Mouse (Mus musculus): ENCODE data around the gene Pnrc2.
A peak's percentile ranks its signal among the peaks of the same experiment; 100 is the strongest.

Gene Pnrc2

GRCm38 (mm10) chr4:135891539-135891938 is 17.9 kb upstream of the Pnrc2 start:
- DNase-seq, result no peak

DNA sequence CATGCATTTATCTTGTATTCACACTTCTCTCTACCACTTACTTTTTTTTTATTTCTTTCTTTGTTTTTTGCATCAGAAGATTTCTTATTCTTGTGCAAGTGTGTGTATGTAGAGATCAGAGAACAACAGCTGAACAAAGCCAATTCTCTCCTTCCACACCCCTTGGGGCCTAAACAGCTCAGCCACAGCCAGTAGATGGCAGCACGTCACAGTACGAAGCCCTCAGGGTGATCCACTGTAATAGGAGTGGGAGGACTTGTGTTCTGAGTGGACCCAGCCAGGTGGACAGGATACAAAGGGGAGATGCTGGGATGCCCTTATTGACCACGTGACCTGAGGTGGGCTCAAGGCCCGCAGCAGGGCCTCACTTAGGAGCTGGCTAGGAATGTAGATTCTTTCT is 16.2 kb upstream of the Pnrc2 start:
- peak; percentile 73 for DNase-seq

DNA sequence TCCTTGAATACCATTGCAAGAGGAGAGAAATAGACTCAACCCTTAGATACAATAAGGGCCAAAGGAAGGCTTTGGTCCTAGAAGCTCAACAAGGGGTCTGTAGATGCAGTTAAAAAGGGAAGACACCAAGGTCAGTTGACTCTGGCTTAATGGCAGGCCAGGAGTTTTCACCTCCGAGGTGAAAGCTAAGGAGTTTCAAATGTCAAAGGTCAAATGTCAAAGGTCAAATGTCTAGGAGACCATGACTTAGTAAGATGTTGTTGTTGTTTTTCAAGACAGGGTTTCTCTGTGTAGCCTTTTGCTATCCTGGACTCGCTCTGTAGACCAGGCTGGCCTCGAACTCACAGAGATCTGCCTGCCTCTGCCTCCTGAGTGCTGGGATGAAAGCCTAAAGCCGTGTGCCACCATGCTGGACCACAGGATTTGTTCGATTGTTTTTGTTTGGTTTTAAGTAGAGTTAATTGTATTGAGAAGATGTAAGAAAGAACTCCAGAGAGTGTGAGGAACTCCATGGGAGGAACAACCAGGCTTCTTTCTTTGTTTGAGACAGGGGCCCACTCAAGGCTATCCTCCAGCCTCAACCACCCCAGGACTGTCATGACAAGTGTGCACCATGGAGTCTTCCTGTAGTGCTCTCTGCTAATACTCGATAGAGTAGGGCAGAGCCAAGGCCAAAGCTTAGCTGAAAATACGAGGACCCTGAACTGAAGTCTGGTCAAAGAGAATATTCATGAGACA is 15.7 kb upstream of the Pnrc2 start:
- no peak for DNase-seq

DNA sequence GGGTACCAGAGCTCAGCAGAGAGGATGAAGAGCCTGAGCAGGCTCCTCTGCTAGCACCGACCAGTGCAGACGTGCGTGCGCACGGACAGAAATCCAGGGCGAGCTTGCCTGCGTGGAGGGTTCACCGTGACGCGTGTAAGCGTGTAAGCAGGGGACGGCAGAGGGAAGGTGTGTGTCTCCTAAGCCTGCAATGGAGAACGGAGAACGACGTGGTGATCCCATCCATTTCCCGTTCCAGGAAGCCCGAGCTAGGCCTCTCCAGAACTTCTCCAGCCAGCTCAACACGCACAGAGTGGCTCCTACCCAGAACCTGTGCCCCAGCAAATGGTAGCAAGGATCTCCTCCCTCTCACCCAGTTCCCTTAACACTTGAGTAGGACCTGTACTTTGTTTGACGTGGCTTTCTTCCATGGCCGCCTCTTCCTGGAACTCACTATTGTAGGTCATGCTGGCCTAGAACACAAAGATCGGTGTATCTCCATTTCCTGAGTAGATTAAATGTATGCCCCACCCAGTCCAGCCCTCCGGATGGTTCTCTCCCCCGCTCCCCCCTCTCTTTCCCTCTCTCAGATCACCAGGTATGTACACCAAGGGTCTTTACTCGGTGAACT is 14.9 kb upstream of the Pnrc2 start:
- no peak for DNase-seq

DNA sequence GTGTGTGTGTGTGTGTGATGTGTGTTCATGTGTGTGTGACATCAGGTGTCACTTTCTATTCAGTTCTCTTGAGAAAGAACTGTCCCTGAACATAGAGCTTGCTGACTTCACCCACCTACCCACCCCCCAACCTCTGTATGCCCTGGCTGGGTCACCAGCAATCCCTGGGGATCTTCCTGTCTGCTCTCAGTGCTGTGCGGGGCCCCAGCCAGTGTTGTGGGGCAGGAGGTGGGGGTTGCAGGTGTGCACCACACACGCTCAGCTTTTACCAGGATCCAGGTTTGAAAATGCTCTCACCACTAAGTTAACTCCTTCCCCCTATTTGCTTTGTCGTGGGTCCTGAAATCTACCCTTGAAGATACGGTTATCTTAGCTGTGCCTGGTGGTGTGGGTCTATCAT is 12.5 kb upstream of the Pnrc2 start:
- DNase-seq, result no peak

DNA sequence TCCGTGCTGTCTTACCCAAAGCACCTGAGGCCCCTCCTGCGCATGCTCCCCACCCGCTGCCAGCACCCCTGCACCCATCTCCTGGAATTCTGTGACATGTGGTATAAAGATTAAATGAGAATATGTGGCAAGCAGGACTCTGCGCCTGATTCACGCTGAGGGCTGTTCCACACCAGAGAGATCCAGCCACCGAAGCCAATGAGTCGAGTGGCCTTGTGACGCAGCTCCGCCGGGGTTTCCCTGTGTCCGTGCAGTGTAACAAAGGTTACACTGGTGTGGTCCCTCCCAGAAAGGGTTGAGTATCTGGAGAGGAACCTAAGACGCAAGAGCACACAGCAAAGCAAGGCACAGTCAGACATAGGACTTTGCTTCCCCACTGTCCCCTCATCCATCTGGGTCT is 12.0 kb upstream of the Pnrc2 start:
- no peak for DNase-seq

DNA sequence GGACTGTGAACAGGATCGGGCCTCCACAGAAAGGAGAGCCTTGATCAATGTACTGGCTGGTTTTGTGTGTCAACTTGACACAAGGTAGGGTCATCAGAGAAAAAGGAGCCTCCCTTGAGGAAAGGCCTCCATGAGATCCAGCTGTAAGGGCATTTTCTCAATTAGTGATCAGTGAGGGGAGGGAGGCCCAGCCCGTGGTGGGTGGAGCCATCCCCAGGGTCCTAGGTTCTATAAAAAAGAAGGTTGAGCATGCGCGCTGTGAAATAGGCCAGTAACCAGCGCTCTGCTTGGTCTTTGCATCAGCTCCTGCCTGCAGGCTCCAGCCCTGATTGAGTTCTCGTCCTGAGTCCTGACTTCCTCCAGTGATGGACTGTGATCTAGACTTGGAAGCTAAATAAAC is 10.9 kb upstream of the Pnrc2 start:
- no peak for DNase-seq

DNA sequence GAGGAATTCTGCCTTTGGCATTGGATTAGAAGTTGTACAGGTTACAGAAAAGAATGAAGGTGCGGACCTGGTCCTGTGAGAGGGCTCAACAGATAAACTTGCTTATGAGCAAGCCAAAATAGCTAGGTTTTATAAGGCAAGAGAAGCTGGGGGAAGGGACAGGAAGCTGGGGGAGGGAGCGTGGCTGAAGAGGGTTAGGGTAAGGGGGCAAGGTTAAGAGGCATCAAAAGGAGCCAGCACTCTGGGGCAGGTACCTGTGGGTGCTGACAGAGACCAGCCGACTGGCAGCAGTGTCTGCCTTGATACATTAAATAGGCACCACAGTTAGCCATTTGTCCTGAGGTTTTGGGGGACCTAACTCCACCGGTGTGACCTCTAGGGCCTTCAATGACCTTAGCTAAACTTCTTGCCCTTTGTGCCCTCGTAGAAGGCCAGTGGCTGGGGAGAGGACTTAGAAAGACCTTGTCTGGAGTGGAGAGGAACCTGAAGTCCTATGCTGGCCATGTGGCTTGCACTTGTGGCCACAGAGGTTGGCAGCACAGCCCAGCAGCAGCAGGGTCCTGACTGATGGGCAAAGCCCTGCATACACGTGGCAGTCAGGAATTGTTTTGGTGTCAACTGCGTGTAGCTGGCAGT is 10.3 kb upstream of the Pnrc2 start:
- DNase-seq, result no peak

DNA sequence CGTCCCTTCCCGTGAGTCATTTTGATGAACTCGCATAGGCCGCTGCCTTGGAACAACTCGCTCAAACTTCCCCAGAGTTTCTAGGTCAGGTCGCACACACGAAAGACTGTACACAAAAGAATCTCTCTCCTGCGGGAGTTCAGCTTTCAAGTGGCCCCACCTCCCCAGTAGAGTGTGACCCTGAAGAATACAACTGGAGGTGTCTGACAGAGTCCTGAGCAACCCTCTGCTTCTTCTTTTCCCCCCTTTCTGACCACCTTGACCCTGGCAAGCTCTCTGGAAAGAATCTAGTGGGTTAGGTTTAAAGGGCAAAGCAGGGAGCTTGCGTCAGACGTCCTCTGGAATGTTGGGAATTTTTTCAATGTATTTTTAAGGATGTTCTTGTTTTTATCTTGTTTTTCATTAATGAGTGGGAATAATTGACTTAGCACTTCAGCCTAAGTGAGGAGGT is 9.8 kb upstream of the Pnrc2 start:
- DNase-seq, result no peak

DNA sequence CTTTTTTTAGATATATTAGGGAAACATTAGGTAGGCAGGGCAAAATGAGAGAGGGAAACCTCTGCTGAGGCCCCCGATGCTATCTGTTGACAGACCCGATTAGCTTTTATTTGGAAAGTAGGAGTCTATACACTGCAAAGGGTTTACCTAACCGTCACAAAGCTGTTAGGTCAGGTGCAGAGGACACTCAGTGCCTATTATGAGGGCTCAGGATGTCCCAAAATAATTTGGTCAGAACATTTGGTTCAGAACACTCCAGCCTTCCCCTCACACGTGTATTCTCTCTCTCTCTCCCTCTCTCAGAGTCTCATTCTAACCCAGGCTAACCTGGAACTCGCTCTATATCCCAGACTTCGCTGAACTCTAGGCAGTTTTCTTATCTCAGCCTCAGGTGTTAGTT is 8.4 kb upstream of the Pnrc2 start:
- no peak for DNase-seq

- DNase-seq, result no peak
Observed at GRCm38 (mm10) chr4:135880576-135880975, 6.9 kb upstream of the Pnrc2 start.

GRCm38 (mm10) chr4:135880018-135880417 is 6.4 kb upstream of the Pnrc2 start:
- no peak for DNase-seq

- no peak for DNase-seq
Observed at GRCm38 (mm10) chr4:135879021-135879420, 5.4 kb upstream of the Pnrc2 start.

- DNase-seq, result no peak
Observed at GRCm38 (mm10) chr4:135877742-135878141, 4.1 kb upstream of the Pnrc2 start.

DNA sequence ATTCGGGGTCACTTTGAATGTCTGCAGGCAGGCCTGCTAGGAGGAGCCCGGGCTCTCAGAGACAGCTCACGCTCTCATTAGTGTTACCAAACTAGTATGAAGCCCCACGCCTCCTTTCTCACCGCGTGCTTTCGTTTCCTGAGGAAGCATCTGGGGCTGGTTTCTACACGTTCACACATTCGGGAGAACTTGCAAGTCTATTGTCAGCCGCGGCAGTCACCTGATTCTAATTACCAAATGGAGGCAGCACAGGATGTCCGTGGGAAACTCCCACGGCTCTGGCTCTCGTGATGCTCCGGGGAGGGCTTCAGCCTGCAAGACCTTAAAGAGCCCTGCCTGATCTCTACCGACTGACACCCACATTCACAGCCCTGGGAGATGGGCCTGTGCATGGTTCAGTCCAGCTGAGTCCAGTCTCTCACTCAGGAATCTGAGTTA is 3.0 kb upstream of the Pnrc2 start:
- peak; percentile 66 for DNase-seq

- peak; percentile 81 for DNase-seq
Observed at GRCm38 (mm10) chr4:135875991-135876582, 2.4 kb upstream of the Pnrc2 start.

GRCm38 (mm10) chr4:135875546-135875945 is 1.9 kb upstream of the Pnrc2 start:
- no peak for DNase-seq

DNA sequence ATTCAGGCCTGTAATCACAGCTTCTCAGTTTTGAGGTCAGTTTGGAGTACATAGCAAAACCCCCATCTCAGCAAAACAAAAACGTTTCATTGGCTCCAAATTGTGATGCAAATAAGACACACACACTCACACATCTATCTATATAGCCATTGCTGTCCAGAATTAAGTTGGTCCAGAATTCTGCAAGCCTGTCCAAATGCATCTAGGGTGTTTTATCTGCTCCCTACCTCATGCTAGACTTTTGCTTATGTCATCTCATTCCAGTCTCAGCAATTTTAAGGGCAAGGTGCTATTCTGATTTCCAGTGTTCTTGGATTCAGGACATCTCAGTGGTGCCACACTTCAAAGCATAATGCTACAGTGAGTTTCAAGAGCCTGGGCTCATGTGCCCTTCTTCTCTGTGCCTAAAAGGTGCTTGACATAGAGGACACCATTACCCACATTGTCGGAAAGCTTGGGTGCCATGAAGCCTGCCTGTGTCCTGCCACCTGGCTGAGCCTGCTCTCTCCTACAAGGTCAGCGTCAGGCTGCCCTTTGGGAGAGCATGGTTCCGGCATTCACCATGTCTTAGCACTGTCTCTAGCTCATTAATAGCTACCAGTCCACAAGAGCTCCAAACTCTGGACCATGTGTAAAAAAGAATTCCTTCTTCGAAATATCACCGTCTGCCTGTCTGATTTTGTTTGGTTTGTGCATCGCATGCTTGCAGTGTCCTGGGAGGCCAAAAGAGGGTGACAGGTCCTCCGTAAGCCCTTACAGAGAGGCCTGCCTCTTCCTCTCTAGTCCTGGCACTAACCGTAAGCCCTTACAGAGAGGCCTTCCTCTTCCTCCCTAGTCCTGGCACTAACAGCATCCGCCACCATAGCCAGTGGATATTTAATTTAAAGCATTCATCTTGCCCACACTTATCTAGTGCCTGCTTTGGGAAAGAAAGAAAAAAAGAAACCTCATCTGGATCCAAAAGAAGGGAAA is 1.2 kb upstream of the Pnrc2 start:
- no peak for DNase-seq

DNA sequence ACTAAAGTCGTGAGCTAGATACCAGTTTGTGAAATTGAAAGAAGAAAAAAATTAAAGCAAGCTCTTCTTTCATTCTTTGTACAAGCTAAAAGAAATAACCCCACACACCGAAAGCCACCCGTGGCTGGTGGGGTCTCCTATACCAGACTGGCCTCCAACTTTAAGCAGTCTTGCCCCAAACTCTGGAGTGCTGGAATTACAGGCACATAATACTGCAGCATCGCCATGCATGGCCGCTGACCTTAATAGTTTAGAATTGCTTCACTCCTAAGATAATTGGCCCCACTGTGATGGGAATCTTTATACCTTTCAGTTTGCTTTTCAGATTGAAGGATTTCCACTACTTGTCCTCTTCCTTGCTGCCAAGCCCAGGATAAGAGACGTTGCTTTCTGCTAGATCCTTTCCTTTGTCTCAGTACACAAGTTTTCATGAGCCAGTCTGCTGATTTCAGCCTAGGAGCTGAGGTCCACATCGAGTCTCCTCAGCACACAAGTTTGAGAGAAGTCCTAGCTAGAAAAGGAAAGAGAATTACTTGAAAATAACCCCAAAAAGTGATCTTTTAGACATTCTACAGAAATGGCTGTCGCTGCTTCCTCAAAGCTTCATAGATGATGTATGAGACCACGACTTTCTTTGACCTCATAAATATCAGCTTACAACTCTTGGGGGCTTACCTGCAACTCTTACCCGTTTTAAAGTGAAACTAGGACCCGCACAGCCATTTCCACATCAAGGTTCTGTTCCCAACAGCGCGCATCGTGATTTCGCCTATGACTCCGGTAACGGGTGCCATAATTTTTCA is 860 bp downstream of the Pnrc2 start:
- DNase-seq, result no peak

DNA sequence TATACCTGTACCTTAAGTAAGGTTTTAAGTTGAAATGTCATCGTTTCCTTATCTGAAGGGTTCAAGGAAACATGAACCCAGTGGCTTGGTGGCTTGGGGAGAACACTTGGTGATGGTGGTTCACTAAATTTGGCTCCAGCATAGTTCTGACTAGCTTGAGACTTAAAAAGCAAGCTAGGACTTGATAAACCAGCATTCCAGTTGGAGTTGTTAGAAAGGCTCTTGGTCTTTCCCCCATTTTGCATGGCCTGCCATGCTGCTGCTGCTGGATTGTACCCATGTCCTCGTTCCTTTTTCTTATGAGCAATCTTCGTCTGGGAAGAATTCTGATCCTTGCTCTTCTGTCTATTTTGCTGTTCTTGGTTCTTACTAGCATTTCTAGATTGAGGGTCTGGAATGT is 1.6 kb downstream of the Pnrc2 start:
- no peak for DNase-seq

- no peak for DNase-seq
Observed at GRCm38 (mm10) chr4:135870227-135871023, 3.2 kb downstream of the Pnrc2 start.
